Mouse (Mus musculus) adrenal gland, postnatal 10 days (tissue): Measurements from ENCODE around the gene Slc28a1. TPM values are rescaled to one million over a fixed set of nuclear protein-coding genes. Genes with fewer than 3 reads are reported as not detected.
"Not testable (repeated sequence)": the region's sequence is repeated elsewhere in the genome, so short reads cannot be mapped to it uniquely, and the experiment has no call there.

ENCODE experiments used
- DNase-seq: peaks from one replicate; pipeline ENCODE4 v3.0.0; 2021; ENCODE audit warnings: mixed read lengths
- total RNA-seq, 2 experiments: library from RNA; stranded (reverse); gene quantifications; 2 replicates each; pipeline ENCODE4 v1.2.3; 2021

The Slc28a1 gene
- total RNA-seq, 2 experiments from 2014 or later = 0.58 to 0.66 TPM

DNA sequence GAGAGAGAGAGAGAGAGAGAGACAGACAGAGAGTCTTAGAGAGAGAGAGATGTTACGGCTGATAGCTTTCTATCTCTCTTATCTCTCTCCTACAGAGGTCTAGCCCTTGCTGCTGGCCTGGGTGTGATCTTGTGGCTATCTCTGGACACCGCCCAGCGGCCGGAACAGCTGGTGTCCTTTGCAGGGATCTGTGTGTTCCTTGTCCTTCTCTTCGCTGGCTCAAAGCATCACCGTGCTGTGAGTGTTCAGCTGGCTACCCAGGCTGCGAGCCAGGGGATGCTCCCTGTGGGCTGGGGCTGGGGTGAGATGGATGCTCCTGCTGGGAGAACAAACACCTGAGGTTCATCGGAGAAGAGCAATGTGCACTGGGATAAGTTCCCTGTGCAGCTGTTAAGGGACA is 10.2 kb downstream of the Slc28a1 start:
- no peak for DNase-seq

DNA sequence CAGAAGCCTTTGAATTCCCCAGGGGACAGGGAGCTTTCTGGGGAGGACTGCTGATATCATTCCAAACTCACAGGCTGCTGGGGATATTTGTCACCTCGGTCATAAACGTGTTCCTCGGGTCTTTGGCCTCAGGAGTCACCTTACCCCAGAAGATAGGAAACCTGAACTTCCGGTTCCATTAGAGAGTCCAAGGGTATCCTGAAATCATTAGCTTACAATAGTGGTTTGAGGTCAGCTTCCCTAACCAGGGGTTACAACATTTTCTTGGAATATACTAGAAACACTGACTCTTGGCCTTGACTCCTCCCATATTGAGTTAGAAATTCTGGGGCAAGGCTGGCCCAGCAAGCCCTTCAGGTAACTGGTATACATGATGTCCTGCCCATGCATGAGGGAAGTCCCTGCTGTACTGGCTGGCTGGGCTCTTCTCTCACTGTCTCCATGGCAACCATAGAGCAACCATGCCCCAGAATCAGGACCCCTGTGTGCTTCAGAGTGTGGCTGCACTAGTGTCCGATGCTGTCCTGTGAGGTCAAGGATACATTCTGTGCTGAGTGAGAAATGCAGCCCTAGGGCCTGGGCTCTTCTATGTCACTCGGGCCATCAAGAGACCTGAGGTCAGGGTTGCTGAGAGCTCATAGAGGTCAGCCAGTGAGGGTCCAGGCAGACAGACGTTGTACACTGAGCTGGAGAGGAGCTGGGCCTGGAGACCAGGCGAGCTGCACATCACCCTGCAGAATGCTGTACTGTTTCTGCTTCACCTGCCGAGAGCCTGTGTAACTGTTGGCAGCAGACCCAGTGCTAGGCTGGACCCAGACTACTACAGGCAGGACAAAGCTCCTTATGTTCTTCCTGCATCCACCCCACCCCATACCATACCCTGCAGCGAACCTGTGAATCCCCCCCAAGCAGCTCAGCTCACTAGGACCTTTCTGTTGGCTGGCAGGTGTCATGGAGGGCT is 10.9 kb downstream of the Slc28a1 start:
- no peak for DNase-seq

DNA sequence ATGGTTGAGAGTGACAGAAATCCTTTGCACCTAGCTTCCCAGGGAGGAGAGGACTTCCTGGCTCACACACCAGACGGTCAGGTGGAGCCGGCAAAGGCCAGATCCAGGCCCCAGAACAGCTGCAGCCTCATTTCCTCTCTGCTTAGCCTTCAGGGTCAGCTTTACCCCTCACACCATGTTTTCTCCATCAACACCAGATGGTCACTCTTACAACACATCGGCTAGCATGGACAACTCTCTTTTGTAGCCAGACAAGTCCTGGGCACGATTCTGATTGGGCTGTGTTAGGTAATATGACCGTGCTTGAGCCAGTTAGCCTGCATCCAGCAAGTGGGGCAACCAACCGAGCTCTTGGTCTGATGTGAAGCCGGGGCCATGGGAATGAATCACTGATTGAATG is 17.3 kb downstream of the Slc28a1 start:
- DNase-seq = no peak

DNA sequence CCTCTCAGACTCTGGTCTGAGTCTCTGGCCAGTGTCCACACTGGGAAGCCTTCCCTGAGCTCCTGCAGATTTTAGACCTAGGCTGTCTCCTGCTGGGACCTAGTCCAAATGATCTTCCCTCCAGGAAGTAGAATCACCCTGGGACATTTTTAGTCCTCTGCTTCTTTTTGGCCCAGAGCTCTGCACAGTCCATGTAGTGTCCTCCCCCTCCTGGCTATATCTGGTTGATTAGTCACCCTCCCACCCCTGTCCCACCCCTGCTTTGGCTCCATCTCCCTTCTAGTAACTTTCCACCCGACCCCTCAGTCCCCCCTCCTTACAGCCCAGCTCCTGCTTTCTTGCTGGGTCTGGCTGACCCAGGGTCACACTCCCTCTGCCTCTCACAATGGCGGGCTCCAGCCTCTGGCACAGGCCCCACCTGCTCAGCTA is 18.3 kb downstream of the Slc28a1 start:
- DNase-seq = peak; percentile 38

DNA sequence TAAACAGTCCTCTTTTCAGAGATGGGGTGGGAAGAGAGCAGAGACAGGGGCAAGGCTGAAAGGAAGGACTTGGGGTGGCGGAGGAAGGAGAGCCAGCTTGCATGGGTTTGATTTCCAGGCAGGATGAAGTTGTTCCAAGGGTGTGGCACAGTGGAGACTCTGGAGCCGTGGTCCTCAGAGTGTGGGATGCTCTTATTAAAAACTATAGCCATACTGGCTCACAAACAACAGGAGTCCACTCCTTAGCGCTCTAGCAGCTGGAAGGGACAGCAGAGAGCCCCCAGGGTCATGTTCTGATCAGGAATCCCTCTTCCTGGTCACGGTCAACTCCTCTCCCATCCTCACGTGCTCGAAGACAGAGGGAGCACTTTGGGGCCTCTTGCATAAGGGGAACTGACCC is 18.8 kb downstream of the Slc28a1 start:
- no peak for DNase-seq

DNA sequence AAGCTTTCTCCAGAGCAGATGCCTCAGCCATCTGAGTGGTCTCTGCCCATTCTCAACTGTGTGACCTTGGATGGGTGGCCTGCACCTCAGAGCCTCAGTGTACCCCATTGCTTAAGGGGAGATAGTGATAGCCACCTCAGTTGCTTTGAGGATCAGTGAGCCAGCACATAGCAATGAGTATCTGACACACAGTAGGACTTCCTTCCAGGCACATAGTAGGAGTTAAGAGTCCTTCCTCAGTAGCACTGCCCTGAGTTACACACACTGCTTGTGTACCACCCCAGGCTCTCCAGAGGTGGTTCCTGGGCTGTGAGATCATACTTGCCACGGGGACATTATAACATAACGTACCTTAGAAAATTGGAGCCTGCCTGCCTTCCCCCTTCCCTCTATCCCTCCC is 19.3 kb downstream of the Slc28a1 start:
- no peak for DNase-seq

DNA sequence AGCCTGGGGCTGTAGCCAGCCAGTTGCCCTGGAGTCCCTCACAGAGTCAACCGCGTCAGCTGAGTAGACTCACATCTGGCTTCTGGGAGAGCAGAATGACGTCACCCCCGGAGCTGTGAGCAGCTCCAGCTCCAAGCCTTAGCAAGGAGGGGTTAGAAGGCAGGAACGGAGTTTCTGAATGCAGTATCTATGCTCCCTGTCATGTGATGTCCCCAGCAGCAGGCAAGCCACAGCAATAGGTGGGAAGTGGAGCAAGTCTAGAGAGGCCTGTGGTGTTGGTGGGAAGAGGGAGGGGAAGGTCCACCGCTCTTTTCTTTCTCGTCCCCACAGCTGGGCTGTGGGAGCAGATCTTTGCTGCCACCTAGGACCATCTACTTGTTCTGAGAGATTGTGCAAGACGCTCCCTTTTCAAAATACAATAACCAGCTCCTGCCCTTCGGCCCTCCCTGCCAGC is 20.0 kb downstream of the Slc28a1 start:
- DNase-seq = peak; percentile 80

DNA sequence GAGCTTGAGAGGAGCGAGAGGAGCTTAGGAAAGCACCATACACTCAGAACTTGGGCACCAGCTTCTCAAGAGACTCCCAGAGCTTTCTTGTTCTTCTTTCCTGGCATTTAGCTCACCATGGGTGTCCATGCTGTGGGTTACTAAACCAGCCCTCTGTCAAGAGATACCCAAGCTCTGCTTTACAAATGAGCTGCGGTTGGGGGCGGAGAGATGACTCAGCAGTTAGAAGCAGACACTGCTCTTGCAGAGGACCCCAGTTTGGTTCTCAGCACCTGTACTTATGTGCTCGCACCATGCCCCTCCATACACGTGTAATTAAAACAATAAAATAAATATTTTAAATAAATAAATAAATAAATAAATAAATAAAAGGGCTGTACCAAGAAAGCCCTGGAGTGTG is 22.7 kb downstream of the Slc28a1 start:
- DNase-seq = no peak

DNA sequence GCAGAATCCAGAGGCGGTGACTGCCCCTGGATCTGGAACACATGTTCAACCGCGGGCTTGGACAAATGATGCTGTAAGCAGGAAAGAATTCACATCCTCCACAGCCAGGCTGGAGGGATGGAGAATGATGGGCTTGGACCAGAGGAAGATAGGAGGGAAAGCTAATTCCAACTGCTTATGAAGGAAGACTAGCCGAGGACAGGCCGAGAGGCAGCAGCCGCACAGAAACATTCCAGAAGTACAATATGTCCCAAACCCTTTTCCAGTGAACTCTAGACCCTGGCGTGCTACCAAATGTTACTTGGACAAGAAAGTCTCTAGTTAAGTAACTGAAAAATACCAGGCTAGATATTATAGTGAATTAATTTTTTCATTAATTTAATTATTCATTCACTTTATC is 24.5 kb downstream of the Slc28a1 start:
- DNase-seq = peak; percentile 47

DNA sequence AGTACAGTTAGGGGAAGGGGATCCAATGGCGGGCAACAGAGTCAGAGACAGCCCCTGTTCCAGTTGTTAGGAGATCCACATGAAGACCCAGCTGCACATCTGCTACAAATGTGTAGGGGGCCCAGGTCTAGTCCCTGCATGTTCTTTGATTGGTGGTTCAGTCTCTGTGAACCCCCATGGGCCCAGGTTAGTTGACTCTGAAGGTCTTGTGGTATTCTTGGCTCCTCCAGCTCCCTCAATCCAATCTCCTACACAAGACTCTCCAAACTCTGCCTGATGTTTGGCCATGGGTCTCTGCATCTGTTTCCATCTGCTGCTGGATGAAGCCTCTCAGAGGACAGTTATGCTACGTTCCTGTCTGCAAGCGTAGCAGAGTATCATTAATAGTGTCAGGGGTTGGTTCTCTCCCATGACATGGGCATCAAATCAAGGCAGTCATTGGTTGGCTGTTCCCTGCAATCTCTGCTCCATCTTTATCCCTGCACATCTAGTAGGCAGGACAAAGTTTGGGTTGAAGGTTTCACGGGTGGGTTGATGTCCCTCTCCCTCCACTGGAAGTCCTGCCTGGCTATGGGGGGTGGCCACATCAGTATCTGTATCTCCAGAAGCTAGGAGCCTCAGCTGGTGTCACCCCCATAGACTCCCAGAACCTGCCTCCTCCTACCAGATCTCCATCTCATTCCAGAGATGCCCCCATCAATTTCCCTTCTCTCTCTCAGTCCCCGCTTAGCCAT is 25.2 kb downstream of the Slc28a1 start:
- DNase-seq = no peak

DNA sequence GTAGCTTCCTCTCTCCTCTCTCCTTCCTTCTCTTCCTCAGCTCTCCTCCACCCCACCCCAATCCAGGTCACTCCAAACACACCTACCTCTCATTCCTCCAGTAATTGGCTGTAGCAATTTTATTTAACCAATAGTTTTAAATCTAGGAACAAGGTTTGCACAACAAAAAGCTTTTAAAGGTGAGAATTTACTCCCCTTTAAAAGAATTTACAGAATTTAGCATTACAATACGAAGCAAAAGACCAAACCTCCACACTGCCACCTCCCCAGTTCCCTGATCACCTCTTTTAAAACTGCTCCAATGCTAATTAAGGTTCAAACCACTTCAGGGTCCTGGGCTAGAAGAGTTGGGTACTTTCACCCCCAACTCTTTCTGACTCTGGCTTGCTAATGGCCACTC is 26.9 kb downstream of the Slc28a1 start:
- no peak for DNase-seq

DNA sequence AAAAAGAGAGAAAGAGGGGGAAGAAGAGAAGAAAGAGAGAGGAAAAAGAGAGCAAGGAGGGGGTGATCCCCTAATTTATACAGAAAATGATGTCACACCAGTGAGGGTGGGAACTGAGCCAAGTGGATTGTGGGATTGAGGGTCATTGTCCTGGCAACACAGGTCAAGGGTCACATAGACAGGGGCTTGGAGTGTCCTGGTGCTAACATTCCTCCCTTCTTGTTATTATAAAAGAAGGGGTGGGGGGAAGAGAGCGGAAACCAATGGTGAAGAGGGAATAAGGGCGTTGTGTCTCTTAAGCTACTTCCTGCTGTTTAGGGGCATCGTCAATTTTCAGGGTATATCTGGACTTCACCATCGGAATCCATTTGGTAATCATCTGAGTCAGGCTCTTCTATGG is 28.5 kb downstream of the Slc28a1 start:
- not testable (repeated sequence) for DNase-seq

DNA sequence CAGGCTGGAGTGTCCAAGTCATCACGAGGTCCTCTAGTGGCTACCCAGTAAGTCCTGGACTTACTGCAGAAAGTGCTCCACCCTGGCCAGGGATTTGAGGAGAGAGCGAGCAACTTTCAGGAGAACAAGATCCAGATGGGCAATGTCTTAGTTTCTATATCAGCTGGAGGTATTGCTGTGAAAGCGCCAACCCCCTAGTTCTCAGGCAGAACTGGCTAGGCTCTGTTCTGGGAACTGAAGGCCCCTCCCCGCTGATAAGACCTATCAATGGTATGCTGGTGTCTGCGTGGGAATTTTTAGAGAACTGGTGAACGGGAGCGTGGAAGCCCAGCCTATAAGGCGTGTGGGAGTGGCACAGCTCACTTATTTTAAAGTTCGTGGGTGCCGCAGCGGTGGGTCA is 35.2 kb downstream of the Slc28a1 start:
- no peak for DNase-seq

DNA sequence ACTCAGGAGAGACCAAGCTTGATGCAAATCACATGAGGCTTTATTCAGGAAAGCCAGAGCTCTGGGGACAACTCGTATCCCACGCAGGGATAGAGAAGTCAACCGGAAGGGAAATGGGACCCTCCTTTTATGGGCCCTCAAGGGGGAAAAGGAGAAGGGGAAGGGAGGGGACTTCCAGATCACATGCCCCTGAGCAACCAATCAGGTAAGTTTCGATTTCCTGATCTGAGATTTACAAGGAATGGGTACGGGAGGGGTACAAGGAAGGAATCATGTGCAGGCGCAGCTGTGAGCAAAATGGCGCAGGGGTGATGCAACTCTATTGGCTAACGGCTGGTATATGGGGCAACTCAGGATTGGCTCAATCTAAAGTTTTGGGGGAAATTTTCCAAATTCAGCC is 36.6 kb downstream of the Slc28a1 start:
- DNase-seq = no peak

DNA sequence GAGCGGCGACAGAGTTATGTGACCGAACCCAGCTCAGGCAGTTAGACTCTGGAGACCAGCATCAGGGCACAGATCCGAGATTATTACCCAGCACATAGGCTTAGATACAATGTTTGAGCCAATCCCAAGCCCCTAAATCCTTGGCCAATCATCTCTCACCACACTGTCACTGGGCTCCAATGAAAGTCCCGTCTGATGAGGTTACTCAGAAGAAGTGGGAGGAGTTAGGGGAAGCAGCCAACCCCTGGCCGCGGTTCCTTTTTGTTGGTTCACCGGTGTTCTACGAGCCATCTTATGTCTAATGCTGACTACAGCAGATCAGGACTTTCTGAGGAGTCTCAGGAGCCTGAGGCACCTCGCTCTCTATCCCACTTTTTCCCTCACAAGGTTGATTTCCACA is 37.7 kb downstream of the Slc28a1 start:
- DNase-seq = no peak

DNA sequence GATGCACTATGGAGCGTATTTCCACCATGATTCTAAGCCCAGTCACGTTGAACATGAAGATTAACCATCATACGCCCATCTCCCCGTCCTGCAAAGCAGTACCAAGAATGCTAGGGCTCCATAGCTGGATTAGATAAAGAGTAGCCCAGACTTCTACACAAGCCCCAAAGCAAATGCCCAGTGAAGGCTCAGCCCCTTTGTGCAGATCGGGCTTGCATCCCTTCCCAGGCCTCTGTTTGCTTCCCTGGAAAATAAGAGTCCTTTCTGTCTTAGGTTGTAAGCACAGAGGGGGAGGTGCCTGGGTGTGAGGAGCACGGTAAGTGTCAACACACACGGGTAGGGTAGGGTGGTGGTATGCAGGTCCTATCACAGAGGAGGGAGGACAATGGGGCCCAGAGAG is 38.2 kb downstream of the Slc28a1 start:
- no peak for DNase-seq

DNA sequence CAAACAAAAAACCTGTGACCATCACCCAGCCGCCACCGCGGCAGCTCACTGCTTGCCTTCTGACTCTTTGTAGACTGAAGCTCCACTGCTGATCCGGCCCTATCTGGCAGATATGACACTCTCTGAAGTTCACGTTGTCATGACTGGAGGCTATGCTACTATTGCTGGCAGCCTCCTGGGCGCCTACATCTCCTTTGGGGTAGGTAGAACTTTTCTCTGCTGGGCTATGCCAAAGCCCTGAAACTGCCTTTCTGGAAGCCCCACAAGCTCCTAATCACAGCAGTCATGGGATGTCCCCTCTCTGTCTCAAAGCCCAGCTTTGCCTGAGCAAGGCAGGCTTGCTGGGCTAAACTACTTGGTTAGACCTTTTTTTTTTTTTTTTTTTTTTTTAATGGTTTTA is 38.7 kb downstream of the Slc28a1 start:
- DNase-seq = no peak

DNA sequence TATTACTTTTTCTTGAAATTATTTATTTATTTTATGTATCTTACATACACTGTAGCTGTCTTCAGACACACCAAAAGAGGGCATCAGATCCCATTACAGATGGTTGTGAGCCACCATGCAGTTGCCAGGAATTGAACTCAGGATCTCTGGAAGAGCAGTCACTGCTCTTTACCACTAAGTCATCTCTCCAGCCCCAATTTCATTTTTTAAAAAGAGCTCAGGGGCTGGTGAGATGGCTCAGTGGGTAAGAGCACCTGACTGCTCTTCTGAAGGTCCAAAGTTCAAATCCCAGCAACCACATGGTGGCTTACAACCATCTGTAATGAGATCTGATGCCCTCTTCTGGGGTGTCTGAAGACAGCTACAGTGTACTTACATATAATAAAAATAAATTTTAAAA is 39.6 kb downstream of the Slc28a1 start:
- not testable (repeated sequence) for DNase-seq

DNA sequence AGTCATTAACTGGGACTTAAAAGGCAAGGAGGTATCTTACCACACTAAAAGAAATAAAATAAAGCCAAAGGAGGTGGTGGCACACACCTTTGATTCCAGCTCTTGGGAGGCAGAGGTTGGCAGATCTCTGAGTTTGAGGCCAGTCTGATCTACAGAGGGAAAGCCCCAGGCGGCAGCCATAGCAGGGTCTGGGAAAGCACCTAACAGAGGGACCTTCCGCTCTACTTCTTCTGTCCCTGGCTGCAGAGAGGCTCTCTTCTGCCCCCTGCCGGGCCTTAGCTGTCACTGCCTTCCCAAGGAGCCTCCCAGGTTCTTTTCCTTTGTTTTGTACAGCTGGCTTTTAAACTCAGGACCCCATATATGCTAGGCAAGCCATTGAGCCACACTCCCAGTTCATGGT is 40.4 kb downstream of the Slc28a1 start:
- peak; percentile 76 for DNase-seq

DNA sequence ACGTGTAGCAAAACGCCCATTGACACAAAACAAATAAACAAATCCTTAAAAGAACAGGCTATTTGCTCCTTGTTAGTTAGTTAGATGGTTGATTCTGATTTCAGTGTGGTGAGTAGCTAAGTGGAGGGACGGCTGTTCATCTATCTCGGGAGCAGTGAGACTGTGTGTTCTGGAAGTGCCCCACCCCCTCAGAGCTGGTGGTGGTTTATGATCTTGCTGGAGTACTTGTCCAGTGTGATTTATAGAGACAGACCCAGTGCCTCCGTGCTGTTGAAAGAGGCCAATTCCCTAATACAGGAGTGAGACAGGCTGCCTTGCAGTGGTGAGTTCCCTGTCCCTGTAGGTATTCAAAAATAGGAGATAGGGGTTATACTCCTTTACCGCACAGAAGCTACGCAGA is 44.3 kb downstream of the Slc28a1 start:
- no peak for DNase-seq

DNA sequence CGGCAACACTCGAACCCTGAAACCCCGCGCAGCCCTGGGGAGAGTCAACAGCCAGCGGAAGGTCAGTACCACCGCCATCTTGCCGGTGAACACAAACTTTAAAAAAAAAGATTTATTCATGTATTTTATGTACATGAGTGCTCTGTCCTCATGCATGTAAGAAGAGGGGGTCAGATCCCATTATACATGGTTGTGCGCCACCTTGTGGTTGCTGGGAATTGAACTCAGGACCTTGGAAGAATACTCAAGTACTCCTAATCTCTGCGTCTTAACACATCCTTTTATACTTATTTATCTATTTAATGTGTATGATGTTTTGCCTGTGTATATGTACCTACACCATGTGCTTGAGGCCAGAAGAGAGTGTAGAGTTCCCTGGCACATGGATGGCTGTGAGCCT is 47.1 kb downstream of the Slc28a1 start:
- peak; percentile 41 for DNase-seq

DNA sequence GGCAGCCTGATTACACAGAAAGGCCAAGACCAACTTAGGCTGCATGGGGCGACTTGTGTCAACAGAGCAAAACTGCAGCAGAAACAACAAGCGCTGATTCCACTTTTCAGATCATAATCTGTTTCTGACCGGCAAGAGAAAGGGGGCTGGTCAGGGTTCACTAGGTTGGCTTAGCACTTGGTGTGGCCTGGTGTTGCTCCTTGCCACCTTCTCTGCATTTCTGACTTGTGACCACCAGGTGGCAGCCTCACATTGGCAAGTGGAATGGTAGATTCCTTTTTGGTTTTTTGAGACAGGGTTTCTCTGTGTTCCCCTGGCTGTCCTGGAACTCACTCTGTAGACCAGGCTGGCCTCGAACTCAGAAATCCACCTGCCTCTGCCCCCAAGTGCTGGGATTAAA is 47.7 kb downstream of the Slc28a1 start:
- peak; percentile 87 for DNase-seq

DNA sequence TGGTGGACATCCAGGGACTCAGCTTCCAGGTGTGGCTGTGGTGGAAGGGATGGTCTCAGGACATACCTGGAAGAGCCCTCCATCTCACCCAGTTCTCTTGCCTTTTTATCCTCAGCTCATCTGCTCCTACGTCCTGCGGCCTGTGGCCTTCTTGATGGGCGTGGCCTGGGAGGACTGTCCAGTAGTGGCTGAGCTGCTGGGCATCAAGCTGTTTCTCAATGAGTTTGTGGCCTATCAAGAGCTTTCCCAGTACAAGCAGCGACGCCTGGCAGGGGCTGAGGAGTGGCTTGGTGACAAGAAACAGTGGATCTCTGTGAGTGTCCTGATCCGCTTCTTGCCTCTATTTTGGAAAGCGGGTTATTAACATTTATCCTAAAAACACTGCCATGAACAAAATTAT is 49.8 kb downstream of the Slc28a1 start:
- no peak for DNase-seq
